Mouse (Mus musculus): ENCODE measurements around the gene Asb2.
A peak's percentile ranks its signal among the peaks of the same experiment; 100 is the strongest.

Gene Asb2

GRCm38 (mm10) chr12:103355746-103356414 is at the start of gene Asb2:
Gene Asb2 (minus strand): TSS chr12:103356001.
- DNase-seq (ENCODE audit: low read depth, low spot score), result no peak

DNA sequence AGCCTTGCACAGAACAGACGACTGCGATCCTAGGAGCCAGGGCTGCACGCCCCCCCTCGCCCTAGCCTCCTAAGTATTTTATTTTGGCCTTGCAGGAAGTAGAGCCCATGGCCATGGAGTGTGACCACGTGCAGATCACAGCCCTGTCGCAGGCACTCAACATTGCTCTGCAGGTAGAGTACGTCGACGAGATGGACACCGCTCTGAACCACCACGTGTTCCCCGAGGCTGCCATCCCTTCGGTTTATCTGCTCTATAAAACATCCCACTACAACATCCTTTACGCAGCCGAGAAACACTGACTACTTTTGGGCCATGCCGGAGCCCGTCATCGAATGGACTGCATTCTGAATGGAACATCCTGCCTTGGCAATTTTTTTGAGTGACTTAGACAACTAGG is 48.3 kb upstream of the Asb2 start:
- no peak for DNase-seq (ENCODE audit: low read depth, low spot score)

- no peak for DNase-seq (ENCODE audit: low read depth, low spot score)
These were observed 41.0 kb upstream of the Asb2 start for GRCm38 (mm10) chr12:103396751-103397150.

GRCm38 (mm10) chr12:103395486-103396275 is 39.9 kb upstream of the Asb2 start:
- no peak for DNase-seq (ENCODE audit: low read depth, low spot score)

DNA sequence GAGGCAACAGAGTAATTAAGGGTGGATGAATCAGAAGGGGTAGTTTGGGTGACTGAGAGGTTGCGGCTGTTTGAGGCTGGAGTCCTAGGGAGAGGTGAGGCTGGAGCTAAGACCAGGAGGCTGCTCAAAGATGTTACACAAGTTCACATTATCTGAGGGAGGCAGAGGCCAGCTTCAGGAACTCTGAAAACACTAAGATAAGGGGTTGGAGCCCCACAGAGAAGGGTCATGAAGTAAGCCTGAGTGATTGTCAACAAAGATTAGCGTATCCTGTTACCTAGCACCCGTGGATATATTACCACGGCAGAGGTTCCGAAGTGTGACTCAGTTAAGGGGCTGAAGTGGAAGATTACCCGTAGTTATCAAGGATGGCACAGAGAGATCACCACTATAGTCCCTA is 37.7 kb upstream of the Asb2 start:
- no peak for DNase-seq (ENCODE audit: low read depth, low spot score)

DNA sequence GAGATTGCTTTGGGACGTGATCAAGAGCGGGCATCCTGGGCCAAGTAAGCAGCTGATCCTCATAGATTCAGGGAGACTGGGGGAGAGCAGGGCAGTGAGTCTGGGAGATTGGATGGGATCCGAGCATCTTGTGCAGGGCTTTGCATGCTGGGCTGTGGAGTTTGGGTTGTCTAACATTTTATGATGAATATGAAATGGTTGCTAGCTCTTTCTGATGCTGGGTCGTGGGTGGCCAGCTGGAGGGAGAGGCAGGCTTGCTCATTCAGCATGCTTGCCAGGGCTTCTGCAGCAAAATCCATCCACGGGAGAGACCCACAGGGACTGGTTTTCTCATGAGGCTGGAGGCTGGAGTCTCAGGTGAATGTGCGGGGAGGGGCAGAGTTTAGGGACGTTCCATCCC is 35.3 kb upstream of the Asb2 start:
- no peak for DNase-seq (ENCODE audit: low read depth, low spot score)

- DNase-seq (ENCODE audit: low read depth, low spot score), result no peak
These were observed 34.2 kb upstream of the Asb2 start for GRCm38 (mm10) chr12:103389982-103390381.

DNA sequence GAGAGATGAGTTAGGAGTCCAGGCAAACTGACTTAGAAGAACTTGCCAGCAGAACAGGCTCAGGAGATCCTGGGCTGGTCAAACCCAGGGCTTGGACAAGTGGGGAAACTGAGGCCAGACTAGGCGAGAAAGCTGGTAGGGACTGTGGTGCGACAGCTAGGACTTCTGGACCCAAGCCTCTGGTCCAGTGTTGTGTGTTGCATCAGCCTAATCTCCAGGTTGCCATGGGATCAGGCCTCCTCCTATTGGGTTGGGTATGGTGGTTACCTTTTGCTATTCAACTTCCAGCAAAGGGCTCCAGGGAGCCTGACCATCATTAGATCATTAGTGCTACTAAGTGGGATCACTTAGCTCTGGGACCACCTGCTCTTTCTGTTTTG is 33.5 kb upstream of the Asb2 start:
- DNase-seq (ENCODE audit: low read depth, low spot score), result no peak

GRCm38 (mm10) chr12:103388505-103389347 is 32.9 kb upstream of the Asb2 start, which contains the start of gene Otub2:
Gene Otub2 (plus strand): TSS chr12:103388682.
- DNase-seq (ENCODE audit: low read depth, low spot score), result peak; percentile 96

DNA sequence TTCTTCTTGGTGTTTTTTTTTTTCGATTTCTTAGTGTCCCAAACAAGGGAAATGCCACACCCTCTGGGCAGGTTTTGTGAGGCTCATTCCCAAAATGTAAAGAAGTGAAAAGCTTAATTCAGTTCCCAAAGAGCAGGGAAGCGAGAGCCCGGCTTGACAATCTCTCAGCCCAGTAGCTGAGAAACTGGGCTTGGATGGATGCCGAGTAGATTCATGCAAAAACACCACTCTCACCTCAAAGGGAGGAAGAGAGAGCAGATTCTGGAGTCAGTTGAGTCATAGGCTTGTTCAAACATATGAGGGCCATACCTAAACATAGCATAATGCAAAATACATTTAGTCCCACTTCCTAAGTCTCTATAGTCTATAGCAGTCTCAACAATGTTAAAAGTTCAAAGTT is 24.4 kb upstream of the Asb2 start:
- no peak for DNase-seq (ENCODE audit: low read depth, low spot score)

- DNase-seq (ENCODE audit: low read depth, low spot score), result no peak
These were observed 21.0 kb upstream of the Asb2 start for GRCm38 (mm10) chr12:103376774-103377173.

DNA sequence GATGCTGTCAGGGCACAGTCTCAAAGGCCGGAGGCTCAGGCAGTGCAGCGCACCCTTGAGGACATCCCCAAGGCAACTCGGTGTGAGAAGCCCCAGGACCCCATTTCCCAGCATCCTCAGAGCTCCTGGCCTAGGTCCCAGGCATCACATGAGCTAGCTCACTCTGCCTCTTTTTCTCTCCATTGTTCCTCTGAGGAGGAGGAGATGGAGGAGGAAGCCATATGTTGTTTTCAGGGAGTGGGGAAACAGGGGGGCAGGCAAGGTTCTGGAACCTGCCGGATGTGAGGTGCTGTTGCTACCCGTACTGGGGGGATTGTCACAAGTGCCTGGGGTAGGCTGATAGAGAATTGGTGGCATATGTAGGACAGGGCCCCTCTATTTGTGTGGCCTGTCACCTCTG is 20.3 kb upstream of the Asb2 start:
- DNase-seq (ENCODE audit: low read depth, low spot score), result no peak

DNA sequence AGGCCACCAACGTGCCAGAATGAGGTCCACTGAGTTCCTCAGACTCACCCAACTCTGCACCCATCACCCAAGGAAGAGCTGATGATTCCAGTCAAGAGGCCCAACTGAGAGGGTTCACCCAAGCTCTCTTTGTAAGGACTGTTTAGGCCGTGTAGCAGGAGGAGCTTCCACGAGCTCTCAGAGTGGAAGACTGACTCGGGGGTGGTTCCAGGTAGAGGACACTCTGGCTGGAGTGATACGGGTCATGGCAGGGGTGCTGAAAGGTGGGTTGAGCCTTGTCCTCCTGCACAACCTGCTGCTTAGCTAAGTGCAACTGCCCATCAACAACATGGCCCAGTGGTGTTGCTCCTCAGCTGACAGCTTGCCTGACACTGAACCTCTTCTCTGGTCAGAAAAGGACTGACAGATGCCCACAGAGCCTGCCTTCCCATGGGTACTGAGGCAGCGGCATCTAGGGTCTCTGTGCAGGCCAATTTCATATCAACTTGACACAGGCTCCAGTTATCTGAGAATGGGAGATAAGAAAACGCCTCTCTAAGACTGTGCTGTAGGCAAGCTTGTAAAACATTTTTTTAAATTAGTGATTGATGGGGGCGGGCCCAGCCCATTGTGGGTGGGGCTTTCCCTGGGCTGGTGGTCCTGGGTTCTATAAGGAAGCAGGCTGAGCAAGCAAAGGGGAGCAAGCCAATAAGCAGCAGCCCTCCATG is 17.9 kb upstream of the Asb2 start:
- DNase-seq (ENCODE audit: low read depth, low spot score), result no peak

- DNase-seq (ENCODE audit: low read depth, low spot score), result peak; percentile 71
These were observed 15.9 kb upstream of the Asb2 start for GRCm38 (mm10) chr12:103371711-103372110.

DNA sequence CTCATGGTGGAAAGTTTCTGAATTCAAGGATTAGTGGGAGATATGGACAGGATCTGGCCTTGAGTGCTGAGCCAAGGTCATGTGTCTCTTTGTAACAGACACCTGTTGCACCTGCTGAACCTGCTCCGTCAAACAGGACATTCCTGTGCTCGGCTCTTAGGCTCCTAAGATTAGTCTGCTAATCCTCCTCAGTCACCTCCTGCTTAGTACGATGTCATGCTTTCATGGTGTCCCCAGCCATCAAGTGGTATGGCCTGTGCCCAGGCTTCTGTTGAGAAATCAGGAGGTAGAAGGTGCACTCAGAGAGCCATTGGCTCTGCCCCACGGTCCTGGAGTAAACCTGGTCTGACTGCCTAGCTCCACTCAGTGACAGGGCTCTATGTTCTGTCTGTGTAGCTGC is 15.1 kb upstream of the Asb2 start:
- no peak for DNase-seq (ENCODE audit: low read depth, low spot score)

- DNase-seq (ENCODE audit: low read depth, low spot score), result no peak
These were observed 13.0 kb upstream of the Asb2 start for GRCm38 (mm10) chr12:103368777-103369176.

DNA sequence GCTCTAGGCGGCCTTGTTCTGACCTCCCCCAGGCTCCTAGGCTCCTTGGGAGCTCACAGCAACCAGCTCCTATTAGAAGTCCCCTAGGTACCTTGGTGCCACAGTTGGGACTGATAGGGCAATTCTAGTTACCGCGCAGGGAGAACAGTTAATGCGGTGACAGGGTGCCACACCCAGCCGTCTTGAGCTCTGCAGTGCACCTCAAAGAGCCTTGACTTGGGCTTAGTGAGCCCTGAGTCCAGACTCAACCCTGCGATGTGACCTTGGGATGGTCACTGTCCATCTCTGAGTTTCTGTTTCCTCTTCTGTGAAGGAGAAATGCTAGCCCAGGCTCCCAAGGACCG is 12.5 kb upstream of the Asb2 start:
- no peak for DNase-seq (ENCODE audit: low read depth, low spot score)

GRCm38 (mm10) chr12:103367620-103368325 is 12.0 kb upstream of the Asb2 start:
- peak; percentile 80 for DNase-seq (ENCODE audit: low read depth, low spot score)

- DNase-seq (ENCODE audit: low read depth, low spot score), result no peak
These were observed 11.4 kb upstream of the Asb2 start for GRCm38 (mm10) chr12:103367171-103367570.

GRCm38 (mm10) chr12:103362336-103362735 is 6.5 kb upstream of the Asb2 start:
- DNase-seq (ENCODE audit: low read depth, low spot score), result no peak
